Mouse (Mus musculus): ENCODE results near the gene Nktr.

GRCm38 (mm10) chr9:121679549-121679948 is 39.4 kb upstream of the Nktr start:
- TF ChIP-seq CTCF (IDR thresholded peaks at IDR 0.05) (peak; percentile 86), POLR2A (IDR thresholded peaks at IDR 0.05; ENCODE audit: insufficient read depth, low read depth, low read length) (no peak)

Measured in heart, adult 2 months (tissue).